Mouse (Mus musculus): ENCODE data around the gene Cyp1a1.

Gene Cyp1a1

DNA sequence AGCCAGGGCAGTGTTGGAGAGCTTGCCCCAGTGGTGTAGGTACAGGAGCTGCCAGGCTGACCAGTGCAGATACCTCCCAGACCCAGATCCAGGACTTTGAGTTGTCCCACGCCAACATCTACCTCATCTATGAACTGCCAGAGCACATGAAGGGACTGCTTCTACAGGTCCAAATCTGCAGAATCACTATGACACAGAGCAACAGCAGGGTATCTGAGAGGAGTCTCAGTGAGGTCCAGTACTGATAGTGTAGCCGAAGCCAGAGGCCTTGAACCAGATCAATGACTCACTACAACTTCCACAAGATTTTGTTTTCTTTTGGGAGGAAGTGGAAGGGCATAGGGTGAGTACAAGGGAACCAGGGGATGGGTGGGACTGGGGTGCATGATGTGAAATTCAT lies at the start of gene Cyp1a1:
TSS of gene Cyp1a1 (plus strand) at position 178 of the 400 bp plus-strand sequence.
- DNase-seq (ENCODE audit: low read depth, low spot score) = no peak

DNA sequence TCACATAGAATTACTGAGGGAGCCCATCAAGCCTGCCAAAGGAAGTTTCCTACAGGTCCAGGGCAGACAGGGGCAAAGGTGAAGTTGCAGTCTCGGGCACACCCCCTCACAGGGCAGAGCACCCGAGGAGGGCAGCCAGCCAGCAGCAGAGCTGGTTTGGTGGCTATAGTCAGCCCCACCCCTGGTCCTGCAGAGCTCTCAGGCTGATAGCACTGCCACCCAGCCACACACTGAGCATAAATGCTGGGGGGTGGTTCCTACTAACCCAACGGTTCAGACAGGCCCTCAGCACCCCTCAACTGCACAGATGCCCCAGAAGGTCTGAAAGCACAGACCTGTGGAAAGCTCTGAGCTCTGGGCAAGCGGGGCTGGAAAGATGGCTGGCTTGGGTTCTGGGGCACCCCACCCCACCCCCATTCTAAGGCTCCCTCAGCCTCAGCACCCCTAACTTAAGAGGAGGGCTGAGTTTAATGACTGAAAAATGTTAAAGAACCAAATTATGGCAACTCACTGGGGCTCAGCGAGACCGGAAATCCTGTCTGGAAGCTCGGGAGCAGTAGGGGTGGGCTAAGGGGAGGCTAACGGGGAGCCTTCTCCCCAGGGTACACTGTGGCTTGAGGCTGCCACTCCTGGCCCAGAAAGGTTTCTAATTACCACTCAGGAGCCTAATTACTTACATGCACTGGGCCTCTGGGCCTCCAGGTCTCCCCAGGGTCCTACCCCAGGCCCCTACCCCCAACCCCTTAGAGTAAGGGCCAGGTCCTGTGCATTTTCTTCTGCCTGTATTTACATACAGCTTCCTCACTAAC lies 48.9 kb upstream of the Cyp1a1 start:
- DNase-seq (ENCODE audit: low read depth, low spot score) = no peak

DNA sequence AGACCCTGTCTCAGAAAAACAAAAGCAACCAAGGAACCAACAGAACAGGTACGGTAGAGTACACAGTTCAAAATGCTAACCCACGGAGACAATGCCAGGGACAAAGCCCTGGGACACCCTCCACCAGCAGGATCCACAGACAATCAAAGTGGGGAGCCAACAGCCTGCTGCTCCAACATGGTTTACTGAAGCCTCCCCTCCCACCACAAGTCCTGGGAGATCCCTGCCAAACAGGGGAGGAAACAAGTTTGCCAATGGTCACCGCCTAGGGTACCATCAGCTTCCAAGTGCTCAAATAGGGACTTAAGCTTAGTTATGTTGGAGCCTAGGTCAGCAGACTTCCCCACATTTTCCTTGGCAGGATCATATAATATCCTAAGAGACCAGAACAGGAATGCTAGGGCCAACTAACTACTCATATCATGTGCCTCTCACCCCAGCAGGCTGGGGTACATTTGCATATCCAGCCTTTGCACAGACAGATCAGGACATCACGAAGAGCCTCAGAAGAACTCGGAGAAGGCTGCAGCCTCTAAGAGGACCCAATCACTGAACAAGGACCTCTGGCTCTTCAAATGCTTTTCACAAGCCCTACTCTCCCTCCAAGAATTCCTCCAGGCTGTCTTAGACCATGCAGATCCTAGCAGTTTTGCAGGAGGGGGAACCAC lies 47.9 kb upstream of the Cyp1a1 start:
- DNase-seq (ENCODE audit: low read depth, low spot score) = no peak

DNA sequence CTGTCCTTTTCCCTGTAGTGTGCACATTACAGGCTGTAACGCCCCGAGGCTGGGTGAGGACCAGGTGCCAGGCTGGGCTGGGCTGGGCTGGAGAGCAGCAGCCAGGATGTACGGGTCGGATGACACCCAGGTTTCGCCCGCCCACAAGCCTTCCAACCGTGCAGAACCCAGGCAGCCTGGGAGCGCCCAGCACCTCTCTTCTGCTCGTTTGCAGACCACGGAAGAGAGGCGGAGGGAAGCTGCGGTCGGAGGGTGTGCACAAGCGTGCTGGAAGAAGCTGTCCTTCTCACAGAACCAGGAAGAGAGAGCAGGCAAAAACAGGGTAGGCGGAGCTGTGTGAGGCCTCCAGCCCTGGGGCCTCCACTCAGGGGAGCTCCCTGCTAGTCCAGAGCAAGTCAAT lies 47.3 kb upstream of the Cyp1a1 start:
- peak; percentile 39 for DNase-seq (ENCODE audit: low read depth, low spot score)

DNA sequence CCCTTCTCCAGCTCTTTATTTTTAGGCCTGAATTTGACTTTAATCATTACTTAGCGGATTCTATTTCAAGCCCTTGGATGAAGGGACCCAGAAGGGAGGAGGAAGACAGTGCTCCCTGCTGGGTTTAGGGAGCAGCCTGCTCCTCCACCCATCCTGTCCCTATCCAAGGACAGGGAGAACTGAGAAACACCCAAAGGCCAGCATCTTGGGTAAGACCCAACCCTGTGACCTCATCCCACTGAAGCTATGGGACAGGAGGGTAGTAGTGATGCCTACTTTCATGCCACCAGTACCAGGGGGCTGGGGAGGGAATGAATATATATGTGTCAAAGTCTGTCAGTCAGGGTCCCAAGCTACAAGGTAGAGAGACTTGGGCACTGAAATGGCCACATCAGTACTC lies 46.7 kb upstream of the Cyp1a1 start:
- DNase-seq (ENCODE audit: low read depth, low spot score) = no peak

DNA sequence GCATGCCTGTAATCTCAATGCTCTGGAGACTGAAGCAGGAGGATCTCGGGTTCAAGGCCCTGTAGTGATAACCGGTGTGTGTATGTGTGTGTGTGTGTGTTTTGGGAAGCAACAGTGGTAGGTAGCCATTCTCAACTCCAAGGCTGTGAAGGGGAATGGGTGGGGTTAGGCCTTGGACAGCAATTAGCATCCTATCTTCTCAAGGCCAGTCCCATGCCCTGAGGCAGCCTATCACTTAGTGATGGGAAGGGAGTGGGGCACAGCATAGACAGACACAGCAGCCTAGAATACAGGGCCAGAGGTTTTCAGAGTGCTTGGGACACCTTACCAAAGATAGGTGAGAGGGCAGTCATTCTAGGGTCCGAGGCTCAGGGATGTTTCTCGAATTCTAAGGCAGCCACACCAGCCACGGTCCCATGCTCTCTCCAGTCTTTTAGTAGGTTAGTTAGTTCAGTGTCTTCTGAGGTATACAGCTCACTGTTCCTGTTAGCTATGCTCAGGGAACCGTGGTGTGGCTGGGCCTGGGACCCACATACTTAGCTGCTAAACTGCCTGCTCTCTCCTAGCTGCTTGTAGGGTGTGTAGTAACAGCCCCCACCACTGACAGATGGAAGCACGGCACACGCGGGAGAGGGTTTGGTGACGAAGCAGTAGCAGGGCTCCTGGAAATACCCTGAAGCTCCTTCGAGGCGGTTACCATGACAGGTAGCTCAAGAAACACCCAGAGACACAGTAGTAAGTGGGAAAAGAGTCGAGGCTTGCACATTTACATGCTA lies 45.8 kb upstream of the Cyp1a1 start:
- DNase-seq (ENCODE audit: low read depth, low spot score) = peak; percentile 55

DNA sequence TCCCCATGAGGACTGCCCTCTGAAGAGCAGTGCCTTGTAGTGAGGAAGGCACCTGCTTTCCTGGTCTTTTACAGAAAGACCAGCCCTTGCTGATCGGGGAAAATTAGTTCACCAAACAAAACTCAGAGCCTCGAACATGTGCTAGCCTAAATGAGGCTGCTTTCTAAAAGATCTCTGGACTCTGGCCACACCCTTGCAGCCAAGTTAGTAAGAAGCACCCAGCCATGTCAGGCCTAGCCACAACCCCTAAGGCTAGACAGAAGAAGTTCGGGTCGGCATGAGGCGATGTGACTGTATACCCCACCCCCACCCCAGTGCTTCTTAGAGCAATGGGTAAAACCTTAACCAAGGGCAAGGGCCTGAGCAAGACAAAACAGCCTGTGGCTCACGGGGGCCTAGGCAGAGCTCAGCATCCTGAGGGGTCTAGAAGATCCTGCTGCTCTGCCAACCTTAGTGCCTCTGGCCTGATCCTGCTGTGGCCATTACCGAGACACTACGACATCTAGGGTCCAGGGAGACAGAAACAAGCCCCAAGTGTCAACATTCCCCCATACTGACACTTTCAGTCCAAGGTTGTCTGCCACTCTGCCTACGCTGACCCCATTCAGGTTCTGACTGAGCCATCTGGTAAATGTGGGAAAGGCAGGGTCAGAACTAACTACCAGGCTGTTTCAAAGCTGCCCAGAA lies 44.4 kb upstream of the Cyp1a1 start:
- no peak for DNase-seq (ENCODE audit: low read depth, low spot score)

DNA sequence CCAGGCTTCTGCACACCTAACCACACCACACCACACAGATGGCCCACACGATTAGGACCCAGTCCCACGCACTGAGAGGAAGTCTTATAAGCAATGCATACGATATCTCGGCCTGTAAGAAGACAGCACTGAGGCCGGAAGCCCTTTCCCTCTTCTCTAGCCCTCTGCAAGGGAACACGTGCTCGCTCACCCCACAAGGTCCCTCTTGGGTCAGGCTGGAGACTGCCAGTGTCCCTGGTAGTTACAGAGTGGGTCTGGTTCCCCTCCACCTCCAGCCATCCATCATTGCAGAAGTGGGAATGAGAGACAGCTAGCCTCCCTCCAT lies 43.9 kb upstream of the Cyp1a1 start:
- DNase-seq (ENCODE audit: low read depth, low spot score) = no peak

DNA sequence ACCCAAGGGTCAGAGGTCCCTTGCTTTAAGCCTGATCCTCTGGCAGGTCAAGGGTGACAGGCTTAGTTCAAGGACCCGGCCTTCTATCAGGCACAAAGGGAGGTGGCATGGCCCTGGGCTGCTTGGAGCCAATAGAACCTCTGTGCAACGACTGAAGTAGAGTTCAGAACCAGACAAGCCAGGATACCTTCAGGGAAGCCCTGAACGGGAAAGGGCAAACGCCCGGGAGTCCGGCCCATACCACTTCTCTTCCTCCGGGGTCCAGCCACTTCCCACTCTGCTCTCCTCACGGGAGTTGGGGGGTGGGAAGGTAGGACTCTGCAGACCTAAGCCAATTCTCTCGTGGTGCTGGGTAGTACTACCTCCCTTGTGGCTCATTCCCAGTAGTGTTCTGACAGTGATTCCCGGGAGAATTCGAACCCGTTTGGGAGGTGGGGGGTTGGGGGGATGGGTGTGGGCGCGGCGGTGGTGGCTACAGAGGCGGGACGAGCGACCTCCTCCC lies 43.2 kb upstream of the Cyp1a1 start:
- no peak for DNase-seq (ENCODE audit: low read depth, low spot score)

DNA sequence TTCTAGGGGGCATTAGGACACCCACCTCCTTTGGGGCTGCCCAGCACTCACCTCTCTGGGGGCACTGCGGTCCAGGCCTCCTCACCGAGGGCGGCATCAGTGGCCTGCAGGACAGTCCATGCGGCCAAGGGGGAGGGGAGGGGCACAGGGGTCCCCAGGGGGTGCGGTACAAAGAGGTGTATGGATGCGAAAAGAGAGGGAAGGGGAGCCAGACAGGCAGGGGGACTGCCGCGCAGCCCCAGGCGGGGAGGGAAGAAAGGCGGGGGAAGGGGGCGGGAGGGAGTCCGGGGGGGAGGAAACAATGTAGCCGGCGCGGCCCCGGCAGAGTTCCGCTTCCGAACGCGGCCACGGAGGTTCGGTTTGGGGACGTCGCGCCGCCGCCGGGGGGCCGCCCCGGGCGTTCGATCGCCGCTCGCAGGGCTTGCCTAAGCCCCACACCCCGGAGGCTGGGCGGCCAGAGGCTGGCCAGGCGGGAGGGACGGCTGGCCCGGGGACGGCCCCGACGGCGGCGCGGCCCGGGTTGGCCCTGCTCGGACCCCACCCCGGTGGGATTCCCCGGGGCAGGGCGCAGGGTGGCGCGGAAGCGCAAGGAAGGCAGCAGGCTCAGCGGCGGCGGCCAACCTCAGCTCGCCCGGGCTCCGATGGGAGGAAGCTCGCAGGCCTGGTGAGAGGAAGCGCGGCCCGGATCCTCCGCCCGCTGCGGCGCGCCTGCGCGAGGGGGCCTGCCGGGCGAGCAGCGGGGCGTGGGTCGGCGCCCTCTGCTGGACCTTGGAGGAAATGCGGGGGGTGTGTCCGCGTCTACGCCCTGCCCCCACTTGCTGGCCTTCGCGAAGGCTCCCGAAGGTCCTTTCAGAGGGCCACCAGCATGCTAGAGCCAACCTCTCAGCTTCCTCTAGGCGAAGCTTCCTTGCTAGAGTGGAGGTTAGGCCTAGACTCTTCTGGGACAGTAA lies 42.5 kb upstream of the Cyp1a1 start:
- peak; percentile 84 for DNase-seq (ENCODE audit: low read depth, low spot score)

DNA sequence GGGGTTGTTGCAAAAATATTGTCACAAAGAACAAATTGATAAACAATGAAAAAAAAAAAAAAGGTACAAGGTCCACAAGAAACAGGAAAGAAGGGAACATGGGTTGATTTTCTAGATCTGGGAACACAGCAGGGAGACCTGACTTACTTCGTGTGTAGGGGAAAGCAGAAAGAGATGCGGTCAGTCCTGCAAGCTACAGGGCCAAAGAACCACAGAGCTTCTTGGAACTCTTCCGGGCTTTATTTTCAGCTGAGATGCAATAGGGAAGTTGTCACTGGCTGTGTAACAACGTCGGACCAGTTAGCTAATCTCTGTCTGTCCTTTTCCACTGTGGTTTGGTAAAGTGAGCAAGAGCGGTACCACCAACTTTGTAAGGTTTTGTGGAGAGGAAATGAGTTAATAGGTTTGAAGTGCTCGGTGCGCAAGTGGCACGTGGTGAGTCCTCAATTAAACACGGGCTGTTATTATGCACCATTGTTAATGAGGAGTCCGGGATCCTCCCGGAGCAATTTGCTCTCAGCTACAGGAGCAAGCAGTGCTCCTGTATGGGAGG lies 41.1 kb upstream of the Cyp1a1 start:
- no peak for DNase-seq (ENCODE audit: low read depth, low spot score)

DNA sequence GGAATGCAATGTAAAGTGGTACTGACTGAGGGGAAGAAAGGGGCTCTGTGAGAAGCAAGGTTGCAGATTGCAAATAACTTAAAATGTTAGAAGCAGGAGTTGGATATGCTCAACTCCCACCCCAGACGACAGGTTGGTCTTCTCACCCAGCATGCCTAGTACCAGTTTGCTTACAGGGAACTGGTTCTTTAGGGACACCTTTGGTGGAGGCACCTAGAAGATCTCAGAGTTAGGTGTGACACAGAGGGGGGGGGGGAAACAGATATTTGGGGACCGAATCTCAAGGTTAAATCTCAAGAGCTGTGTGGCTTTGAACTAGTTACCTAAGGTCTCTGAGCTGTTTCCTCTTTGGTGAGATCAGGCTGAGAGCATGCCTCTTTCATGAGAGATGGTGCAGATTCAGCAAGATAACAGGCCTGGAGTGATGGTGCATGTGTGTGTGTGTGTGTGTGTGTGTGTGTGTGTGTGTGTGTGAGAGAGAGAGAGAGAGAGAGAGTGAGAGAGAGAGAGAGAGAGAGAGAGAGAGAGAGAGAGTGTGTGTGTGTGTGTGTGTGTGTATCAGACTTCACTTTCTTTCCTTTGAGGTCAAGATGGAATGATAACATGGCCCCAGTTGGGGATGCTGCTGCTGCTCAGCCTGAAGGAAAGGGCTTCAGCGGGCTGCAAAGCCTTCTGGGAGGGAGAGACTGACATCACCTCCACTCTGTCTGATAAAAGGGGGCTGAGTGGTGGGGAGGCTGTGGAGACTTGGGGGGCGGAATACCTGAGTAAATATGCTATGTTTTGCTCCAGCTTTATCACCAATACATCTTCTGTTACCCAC lies 40.2 kb upstream of the Cyp1a1 start:
- no peak for DNase-seq (ENCODE audit: low read depth, low spot score)

DNA sequence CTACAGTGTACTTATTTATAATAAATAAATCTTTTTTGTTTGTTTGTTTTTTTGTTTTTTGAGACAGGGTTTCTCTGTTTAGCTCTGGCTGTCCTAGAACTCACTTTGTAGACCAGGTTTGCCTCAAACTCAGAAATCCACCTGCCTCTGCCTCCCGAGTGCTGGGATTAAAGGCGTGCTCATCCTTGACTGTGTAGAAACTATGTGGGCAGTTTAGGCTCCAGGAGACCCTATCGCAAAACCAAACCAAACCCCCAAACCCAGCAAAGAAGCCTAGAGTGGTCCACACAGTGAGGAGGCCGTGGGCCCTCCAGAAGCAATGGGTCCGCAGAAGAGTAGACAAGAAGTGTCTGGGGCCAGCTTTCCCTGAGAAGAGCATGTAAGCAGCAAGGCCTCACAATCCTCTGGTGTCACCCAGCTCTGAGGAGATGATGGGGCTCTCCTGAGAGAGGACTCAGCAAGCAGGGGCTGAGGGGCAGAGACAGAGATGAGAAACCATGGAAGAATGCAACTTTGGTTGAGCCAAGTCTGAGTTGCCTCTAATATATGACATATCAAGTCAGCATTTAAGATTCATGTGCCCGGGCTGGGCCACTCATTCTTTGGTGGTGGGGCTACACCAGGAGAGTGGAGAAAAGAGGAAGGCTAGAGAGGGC lies 37.5 kb upstream of the Cyp1a1 start:
- DNase-seq (ENCODE audit: low read depth, low spot score) = no peak

DNA sequence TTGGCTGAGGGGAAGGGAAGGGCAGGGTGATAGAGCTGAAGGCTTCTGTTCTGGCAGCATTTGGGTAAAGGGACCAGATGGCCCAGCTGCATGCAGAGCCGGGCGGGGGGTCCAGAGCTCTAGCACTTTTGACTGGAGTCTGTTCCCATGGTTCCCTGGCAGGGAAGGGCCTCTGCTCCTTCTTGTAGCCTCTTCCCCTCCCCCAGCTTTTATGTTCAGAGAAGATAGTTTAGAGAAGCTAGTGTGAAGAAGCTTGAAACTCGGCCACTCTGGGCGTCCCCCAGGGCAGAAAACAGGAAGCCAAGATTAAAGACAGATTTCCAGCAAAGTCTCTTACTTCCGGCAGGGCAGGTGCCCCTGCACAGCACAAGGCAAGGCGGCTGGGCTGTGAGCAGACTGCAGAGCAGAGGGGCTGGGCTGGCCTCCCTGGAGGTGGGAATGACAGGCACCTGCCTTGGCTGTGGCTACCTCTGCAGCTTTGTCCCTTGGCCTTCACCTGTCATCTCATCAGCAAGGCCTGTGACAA lies 36.9 kb upstream of the Cyp1a1 start:
- DNase-seq (ENCODE audit: low read depth, low spot score) = no peak

DNA sequence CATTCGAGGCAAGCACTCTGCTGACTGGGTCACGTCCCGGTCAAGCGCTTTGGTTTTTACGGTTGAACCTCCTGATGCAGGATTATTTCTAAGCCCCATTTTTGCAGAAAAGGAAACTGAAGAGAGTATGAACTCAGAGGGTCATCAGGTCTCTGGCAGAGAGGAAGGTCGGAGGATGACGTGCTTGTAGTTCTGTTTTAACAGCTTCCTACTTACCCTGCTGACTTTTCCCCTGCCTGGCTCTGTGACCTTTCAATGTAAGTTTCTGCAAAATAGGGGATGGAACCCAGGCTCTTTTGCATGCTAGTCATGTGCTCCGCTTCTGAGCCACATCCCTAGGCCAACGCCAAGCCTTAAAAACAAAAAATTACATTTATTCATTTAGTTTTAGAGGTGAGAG lies 35.4 kb upstream of the Cyp1a1 start:
- no peak for DNase-seq (ENCODE audit: low read depth, low spot score)

DNA sequence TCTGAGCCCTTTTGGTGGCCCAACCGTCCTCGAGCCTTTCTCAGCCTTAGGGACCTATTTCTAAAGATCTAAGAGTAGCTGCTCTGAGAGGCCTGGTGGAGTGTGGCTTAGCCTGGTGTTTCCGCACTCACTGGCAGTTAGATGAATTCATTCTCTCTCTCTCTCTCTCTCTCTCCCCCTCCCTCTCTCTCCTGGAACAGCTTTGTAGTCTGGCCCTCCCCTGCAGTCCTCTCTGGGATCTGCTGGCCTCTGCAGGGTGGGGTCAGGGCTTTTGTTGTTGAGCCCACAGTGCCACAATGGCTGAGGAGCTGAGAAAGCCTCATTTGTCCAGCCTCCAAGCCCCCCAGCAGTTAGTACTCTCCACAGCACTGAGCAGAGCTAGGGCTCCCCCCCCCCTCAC lies 34.9 kb upstream of the Cyp1a1 start:
- no peak for DNase-seq (ENCODE audit: low read depth, low spot score)

DNA sequence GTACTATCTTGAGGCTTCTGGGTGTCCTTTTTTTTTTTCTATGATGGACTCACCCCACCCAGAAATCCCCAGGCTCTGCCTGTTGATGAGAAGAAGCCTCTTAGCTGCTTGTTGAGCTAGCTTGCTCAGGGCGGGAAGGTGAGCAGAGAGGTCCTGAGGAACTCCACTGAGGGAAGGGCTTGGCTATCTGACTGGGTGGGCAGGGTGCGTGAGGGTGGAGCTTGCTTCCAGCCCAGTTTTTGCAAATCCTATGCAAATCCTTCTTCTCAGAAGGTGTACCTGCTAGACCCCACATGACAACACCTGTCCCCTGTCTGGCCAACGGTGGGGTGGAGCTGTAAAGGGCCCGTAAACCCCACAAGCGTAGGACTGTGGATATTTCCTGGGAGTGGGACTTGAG lies 34.4 kb upstream of the Cyp1a1 start, which contains the start of gene Csk:
TSS of gene Csk (minus strand) at position 349 of the 400 bp plus-strand sequence.
- DNase-seq (ENCODE audit: low read depth, low spot score) = peak; percentile 54

DNA sequence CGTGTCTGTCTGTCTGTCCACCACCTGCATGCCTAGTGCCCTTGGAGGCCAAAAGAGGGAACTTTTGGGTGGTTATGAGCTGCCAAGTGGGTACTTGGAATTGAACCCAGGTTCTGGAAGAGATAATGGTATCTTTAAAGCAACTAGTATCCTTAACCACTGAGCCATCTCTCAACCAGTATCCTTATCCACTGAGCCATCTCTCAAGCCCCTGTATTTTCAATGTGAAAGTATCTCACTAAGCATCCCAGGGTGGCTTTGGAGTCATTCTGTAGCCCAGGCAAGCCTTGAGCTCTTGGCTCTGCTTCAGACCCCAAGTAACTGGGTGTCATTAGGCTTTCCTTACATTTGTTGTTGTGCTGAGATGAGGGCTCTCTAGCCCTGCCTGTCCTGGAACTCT lies 32.8 kb upstream of the Cyp1a1 start:
- no peak for DNase-seq (ENCODE audit: low read depth, low spot score)

DNA sequence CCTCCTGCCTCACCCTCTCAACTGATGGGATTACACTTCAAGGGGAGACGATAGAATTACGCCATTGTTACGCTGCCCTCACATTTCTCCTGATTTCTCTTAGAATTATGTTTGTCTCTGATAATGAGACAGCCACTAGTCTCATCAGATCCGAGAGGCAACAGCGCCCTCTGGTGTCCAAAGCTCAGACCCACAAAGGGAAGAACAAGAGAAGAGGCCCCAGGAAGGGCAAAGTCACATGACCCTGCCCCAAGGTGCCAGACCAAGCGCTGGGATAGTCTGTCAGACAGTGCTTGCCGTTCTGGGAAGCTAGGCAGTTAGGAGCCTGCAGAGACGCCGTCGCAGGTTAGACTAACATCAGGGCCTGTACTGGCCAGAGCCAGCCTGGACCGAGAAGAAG lies 32.0 kb upstream of the Cyp1a1 start:
- peak; percentile 92 for DNase-seq (ENCODE audit: low read depth, low spot score)

All from ES-CJ7 (cell line).